Mouse (Mus musculus) lung, embryonic 15.5 days (tissue): ENCODE results near the gene Rbpms2. TPM values are rescaled to one million over a fixed set of nuclear protein-coding genes. Genes with fewer than 3 reads are reported as not detected.
A peak's percentile ranks its signal among the peaks of the same experiment; 100 is the strongest.

Experiments used
- ATAC-seq: fragments of 200-750 bp; cut with Nextera tagmentation; 2 replicates; pipeline ENCODE4 v1.8.0; 2017; ENCODE audit warnings: moderate number of reproducible peaks, borderline replicate concordance; ENCODE audit not compliant: low FRiP score, low TSS enrichment; ENCODE audit errors: extremely low read depth
- H3K27ac ChIP-seq: fragments of 300-500 bp; sonication (generic); 2 replicates; pipeline ENCODE4 v1.5.1; 2015; ENCODE audit warnings: moderate library complexity, mild to moderate bottlenecking, inconsistent platforms
- H3K27me3 ChIP-seq: fragments of 300-500 bp; sonication (generic); 2 replicates; pipeline ENCODE4 v1.6.1; 2015; ENCODE audit warnings: inconsistent platforms
- H3K36me3 ChIP-seq: fragments of 300-500 bp; sonication (generic); 2 replicates; pipeline ENCODE4 v1.6.1; 2015; ENCODE audit warnings: inconsistent platforms
- H3K4me1 ChIP-seq: fragments of 300-500 bp; sonication (generic); 2 replicates; pipeline ENCODE4 v1.6.1; 2015; ENCODE audit warnings: inconsistent platforms
- H3K4me2 ChIP-seq: fragments of 300-500 bp; sonication (generic); 2 replicates; pipeline ENCODE4 v1.6.1; 2015; ENCODE audit warnings: inconsistent platforms, mild to moderate bottlenecking, moderate library complexity
- H3K4me3 ChIP-seq: fragments of 300-500 bp; sonication (generic); 2 replicates; pipeline ENCODE4 v1.5.1; 2015; ENCODE audit warnings: mild to moderate bottlenecking, inconsistent platforms
- H3K9ac ChIP-seq: fragments of 300-500 bp; sonication (generic); 2 replicates; pipeline ENCODE4 v1.6.1; 2015; ENCODE audit warnings: inconsistent platforms
- H3K9me3 ChIP-seq: fragments of 300-500 bp; sonication (generic); 2 replicates; pipeline ENCODE4 v1.6.1; 2016; ENCODE audit warnings: inconsistent platforms
- WGBS: fragments of 180-500 bp; shearing (Covaris S2); methylation state at CpG from one replicate; pipeline ENCODE4 v1.1.7; 2015; 5-methylcytosine and 5-hydroxymethylcytosine counted together
- polyA plus RNA-seq: library from polyadenylated mRNA; unstranded; fragments of >200 nt; fragmentation: Nextera tagmentation; extraction: Ambion mirVana; gene quantifications from 2 replicates; pipeline ENCODE4 v1.2.1, GENCODE M21; 2015

Gene Rbpms2
- polyA plus RNA-seq, 1 experiment from 2014 or later: 16.6 TPM

GRCm38 (mm10) chr9:65598765-65599249 is 30.6 kb upstream of the Rbpms2 start:
- 38% methylated on average over 6 of the region's 11 CpGs for WGBS
- peak overlapping the region; percentile 26 for H3K4me3 ChIP-seq
- H3K27ac ChIP-seq: no peak overlapping the region
- no peaks in the 10 kb centered on the region for H3K27me3 ChIP-seq
- peaks cover 13% of the 10 kb centered on the region for H3K36me3 ChIP-seq
- H3K4me2 ChIP-seq: peak overlapping the region; percentile 41; the same call in 1 of the 2 replicates
- ATAC-seq: no peak
- H3K9me3 ChIP-seq: no peaks in the 10 kb centered on the region
- H3K9ac ChIP-seq: no peak overlapping the region
- H3K4me1 ChIP-seq: no peaks in the 10 kb centered on the region

GRCm38 (mm10) chr9:65600951-65601350 is 28.5 kb upstream of the Rbpms2 start:
- H3K4me2 ChIP-seq: no peak overlapping the region
- peaks cover 3% of the 10 kb centered on the region; the same call in 1 of the 2 replicates for H3K4me1 ChIP-seq
- H3K36me3 ChIP-seq: no peaks in the 10 kb centered on the region
- no peak for ATAC-seq
- 39% methylated on average over 2 of the region's 2 CpGs for WGBS
- H3K27me3 ChIP-seq: no peaks in the 10 kb centered on the region
- no peaks in the 10 kb centered on the region for H3K9me3 ChIP-seq
- no peak overlapping the region for H3K9ac ChIP-seq
- no peak overlapping the region for H3K4me3 ChIP-seq
- no peak overlapping the region for H3K27ac ChIP-seq

GRCm38 (mm10) chr9:65603401-65604102 is 25.9 kb upstream of the Rbpms2 start:
- Histone ChIP-seq H3K4me2 (no peak overlapping the region), H3K27me3 (no peaks in the 10 kb centered on the region), H3K27ac (no peak overlapping the region), H3K36me3 (no peaks in the 10 kb centered on the region), H3K4me3 (no peak overlapping the region), H3K9ac (no peak overlapping the region), H3K4me1 (peaks cover 3% of the 10 kb centered on the region; the same call in 1 of the 2 replicates), H3K9me3 (no peaks in the 10 kb centered on the region)
- 37% methylated on average over 8 of the region's 8 CpGs for WGBS
- no peak for ATAC-seq

GRCm38 (mm10) chr9:65605471-65606136 is 23.8 kb upstream of the Rbpms2 start:
- no peaks in the 10 kb centered on the region for H3K27me3 ChIP-seq
- ATAC-seq: peak; percentile 79
- no peak overlapping the region for H3K9ac ChIP-seq
- no peaks in the 10 kb centered on the region for H3K36me3 ChIP-seq
- WGBS: 7% methylated on average over 9 of the region's 9 CpGs
- peaks cover 3% of the 10 kb centered on the region; the same call in 1 of the 2 replicates for H3K4me1 ChIP-seq
- no peak overlapping the region for H3K27ac ChIP-seq
- no peak overlapping the region for H3K4me3 ChIP-seq
- no peaks in the 10 kb centered on the region for H3K9me3 ChIP-seq
- peak overlapping the region; percentile 45 for H3K4me2 ChIP-seq

GRCm38 (mm10) chr9:65606321-65607109 is 22.9 kb upstream of the Rbpms2 start:
- Histone ChIP-seq H3K4me2 (no peak overlapping the region), H3K27ac (peak overlapping the region; percentile 39; the same call in 1 of the 2 replicates), H3K9ac (no peak overlapping the region), H3K36me3 (no peaks in the 10 kb centered on the region), H3K27me3 (no peaks in the 10 kb centered on the region), H3K4me1 (peaks cover 3% of the 10 kb centered on the region; the same call in 1 of the 2 replicates), H3K9me3 (no peaks in the 10 kb centered on the region), H3K4me3 (no peak overlapping the region)
- WGBS: 50% methylated on average over 9 of the region's 9 CpGs
- peak; percentile 27; the same call in 1 of the 2 replicates for ATAC-seq

- H3K36me3 ChIP-seq: no peaks in the 10 kb centered on the region
- no peak for ATAC-seq
- H3K27ac ChIP-seq: no peak overlapping the region
- H3K4me2 ChIP-seq: no peak overlapping the region
- WGBS: 43% methylated on average over 2 of the region's 2 CpGs
- no peaks in the 10 kb centered on the region for H3K9me3 ChIP-seq
- no peak overlapping the region for H3K4me3 ChIP-seq
- H3K9ac ChIP-seq: no peak overlapping the region
- peaks cover 3% of the 10 kb centered on the region; the same call in 1 of the 2 replicates for H3K4me1 ChIP-seq
- no peaks in the 10 kb centered on the region for H3K27me3 ChIP-seq
Measured at GRCm38 (mm10) chr9:65607120-65607519, 22.3 kb upstream of the Rbpms2 start.

- Histone ChIP-seq H3K9ac (no peak overlapping the region), H3K9me3 (no peaks in the 10 kb centered on the region), H3K36me3 (no peaks in the 10 kb centered on the region), H3K4me3 (no peak overlapping the region), H3K4me2 (no peak overlapping the region), H3K4me1 (no peaks in the 10 kb centered on the region), H3K27me3 (no peaks in the 10 kb centered on the region), H3K27ac (no peak overlapping the region)
- 55% methylated on average over 5 of the region's 5 CpGs for WGBS
- ATAC-seq: no peak
Measured at GRCm38 (mm10) chr9:65611969-65612486, 17.4 kb upstream of the Rbpms2 start.

- no peak for ATAC-seq
- 30% methylated on average over 2 of the region's 2 CpGs for WGBS
- Histone ChIP-seq H3K4me3 (no peak overlapping the region), H3K27ac (no peak overlapping the region), H3K27me3 (no peaks in the 10 kb centered on the region), H3K9me3 (no peaks in the 10 kb centered on the region), H3K4me1 (no peaks in the 10 kb centered on the region), H3K4me2 (no peak overlapping the region), H3K9ac (no peak overlapping the region), H3K36me3 (no peaks in the 10 kb centered on the region)
Measured at GRCm38 (mm10) chr9:65613098-65613497, 16.4 kb upstream of the Rbpms2 start.

GRCm38 (mm10) chr9:65619311-65619710 is 10.1 kb upstream of the Rbpms2 start:
- no peaks in the 10 kb centered on the region for H3K4me1 ChIP-seq
- H3K4me3 ChIP-seq: no peak overlapping the region
- 67% methylated on average over 3 of the region's 3 CpGs for WGBS
- no peak overlapping the region for H3K27ac ChIP-seq
- no peak overlapping the region for H3K4me2 ChIP-seq
- no peaks in the 10 kb centered on the region for H3K27me3 ChIP-seq
- no peaks in the 10 kb centered on the region for H3K9me3 ChIP-seq
- H3K9ac ChIP-seq: no peak overlapping the region
- H3K36me3 ChIP-seq: no peaks in the 10 kb centered on the region
- no peak for ATAC-seq

- H3K9ac ChIP-seq: no peak overlapping the region
- H3K4me2 ChIP-seq: no peak overlapping the region
- H3K27me3 ChIP-seq: peaks cover 2% of the 10 kb centered on the region; the same call in 1 of the 2 replicates
- no peaks in the 10 kb centered on the region for H3K4me1 ChIP-seq
- H3K4me3 ChIP-seq: no peak overlapping the region
- no peak for ATAC-seq
- no peak overlapping the region for H3K27ac ChIP-seq
- H3K9me3 ChIP-seq: no peaks in the 10 kb centered on the region
- no peaks in the 10 kb centered on the region for H3K36me3 ChIP-seq
- 79% methylated on average over 4 of the region's 4 CpGs for WGBS
Measured at GRCm38 (mm10) chr9:65621196-65621595, 8.3 kb upstream of the Rbpms2 start.

GRCm38 (mm10) chr9:65621666-65622065 is 7.8 kb upstream of the Rbpms2 start:
- WGBS: 60% methylated on average over 2 of the region's 2 CpGs
- no peak overlapping the region for H3K27ac ChIP-seq
- no peak overlapping the region for H3K9ac ChIP-seq
- H3K4me3 ChIP-seq: no peak overlapping the region
- no peaks in the 10 kb centered on the region for H3K36me3 ChIP-seq
- no peak for ATAC-seq
- no peaks in the 10 kb centered on the region for H3K9me3 ChIP-seq
- no peak overlapping the region for H3K4me2 ChIP-seq
- H3K27me3 ChIP-seq: peaks cover 6% of the 10 kb centered on the region; the same call in 1 of the 2 replicates
- no peaks in the 10 kb centered on the region for H3K4me1 ChIP-seq
